Mouse (Mus musculus): ENCODE measurements around the gene Efna5. TPM values are rescaled to one million over a fixed set of nuclear protein-coding genes. Genes with fewer than 3 reads are reported as not detected.

Efna5 gene
- total RNA-seq, 2 experiments from 2014 or later = 34.1 to 42.3 TPM

DNA sequence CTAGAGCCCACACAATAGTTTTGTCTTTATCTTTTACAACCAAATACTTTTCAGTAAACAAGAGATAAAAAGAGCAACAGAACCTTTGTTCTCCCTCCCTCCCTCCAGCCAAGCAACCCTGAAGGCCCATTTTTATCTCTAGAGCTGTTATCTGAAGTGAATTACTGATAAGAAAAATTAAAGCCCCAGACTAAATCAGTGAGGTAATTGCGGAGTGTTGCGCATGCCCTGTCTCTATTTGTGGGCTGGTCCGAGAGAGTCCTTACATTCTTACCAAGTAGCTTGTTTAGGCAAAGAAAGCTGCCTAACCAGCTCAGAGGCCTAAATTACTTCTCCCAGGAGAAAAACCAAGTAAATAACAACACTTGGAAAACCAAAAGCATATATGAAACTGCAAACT lies 167.7 kb downstream of the Efna5 start:
- no peak for DNase-seq (ENCODE audit: low spot score in 2 of 2)

DNA sequence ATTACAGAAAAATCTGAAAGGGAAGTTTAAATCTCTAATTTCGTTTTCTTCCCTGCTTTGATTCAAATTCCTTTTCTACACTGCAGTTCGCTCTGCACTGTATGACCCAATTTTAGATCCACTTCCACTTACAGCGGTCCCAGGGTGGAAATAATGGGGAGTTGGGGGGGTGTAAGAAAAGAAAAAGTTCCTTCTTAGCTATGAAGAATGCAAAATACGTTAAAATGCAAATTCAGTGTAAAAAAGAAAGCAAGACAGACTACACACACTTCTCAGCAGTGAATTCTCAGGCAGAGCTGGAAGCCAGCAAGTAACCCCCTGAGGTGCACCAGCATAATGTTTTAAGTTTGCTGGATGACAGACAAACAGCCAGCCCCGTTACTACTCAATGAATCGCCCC lies 174.7 kb downstream of the Efna5 start:
- no peak for DNase-seq (ENCODE audit: low spot score in 2 of 2)

DNA sequence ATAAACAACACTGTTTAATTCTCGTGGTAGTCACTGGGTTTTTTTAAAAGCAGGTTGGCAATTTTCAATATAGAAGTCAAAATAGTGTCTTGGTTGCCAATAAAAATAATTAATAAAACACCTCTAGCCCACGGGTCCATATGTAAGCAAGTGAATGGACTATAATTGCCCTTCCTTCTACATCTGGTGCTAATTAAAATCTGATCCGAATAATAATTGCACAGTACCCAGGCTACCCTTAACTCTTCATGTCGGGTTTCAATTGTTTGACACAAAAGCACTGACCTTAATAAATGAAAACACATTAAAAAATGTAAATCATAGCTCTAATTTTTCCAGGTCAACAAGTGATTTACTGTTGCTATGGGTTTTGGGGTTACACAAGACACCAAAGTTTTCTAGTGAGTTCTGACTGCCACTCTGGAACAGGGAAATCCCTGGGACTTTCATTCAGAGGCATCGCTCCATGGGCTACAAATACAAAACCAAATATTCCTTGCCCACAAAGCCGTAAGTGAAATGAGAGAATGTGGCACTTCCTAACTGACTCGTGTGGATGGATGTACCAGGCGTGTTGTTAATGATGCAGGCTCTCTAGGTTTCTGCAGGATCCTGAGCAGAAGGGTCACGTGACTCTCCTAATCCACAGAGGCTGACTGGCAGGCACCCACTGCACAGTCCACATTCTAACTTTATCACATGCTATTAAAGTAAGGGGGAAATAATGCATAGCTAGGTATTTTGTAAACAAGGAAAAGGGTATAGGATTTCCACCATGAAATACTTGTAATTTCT lies 178.9 kb downstream of the Efna5 start:
- DNase-seq (ENCODE audit: low spot score in 2 of 2) = no peak

DNA sequence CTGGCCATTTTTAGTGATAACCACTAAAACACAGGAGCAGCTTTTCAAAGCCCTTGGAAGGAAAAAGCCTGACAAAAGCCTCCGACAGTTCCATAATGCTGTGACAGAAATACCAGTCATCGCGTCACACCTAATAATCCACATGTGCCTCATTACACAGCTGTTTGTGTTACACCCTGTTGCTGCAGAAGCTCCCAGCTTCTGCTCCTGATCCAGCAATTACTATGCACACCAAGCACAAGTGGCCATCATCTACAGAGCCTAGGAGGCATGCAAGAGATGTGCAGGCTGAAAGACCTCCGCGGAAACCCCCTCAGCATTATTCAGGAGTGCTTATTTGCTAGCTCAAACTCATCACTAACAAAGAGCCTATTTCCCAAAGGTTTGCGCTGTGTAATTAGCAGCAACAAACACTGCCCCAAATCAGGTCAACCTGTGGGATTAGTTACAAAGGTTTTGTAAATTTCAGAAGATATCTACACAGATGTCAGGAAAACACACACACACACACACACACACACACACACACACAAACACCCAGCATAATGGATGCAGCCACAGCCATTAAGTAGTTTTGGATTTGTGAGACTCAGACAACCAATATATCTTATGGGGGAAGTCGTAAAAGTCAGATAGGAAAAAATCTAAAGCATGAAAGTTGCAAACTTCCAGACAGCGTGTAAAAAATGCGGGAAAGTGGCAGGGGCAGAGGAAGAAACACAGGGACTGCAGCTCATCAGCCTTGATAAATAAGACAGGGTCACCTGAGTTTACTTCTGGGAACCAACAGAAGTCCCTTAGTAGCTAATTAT lies 180.1 kb downstream of the Efna5 start:
- DNase-seq (ENCODE audit: low spot score in 2 of 2) = no peak

GRCm38 (mm10) chr17:62694958-62695437 lies 186.1 kb downstream of the Efna5 start:
- no peak for DNase-seq (ENCODE audit: low spot score in 2 of 2)

DNA sequence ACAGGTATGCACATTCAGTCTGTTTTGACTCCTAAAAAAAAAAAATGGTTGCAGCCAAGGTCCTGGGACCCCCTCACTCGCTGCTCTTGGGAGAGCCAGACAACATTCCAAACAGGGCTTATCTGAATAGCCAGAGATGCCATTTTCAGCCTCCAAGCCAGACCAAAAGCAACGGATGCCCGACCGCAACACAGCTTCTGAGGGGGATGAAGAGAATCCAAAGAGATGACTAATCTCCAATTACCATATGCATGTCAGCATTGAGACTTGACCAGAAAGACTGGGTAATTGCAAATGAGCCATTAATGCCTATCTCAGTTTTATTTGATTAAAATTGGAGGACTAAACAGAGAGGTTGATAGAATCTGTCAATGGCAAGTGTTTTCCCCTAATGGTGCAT lies 188.9 kb downstream of the Efna5 start:
- no peak for DNase-seq (ENCODE audit: low spot score in 2 of 2)

- DNase-seq (ENCODE audit: low spot score in 2 of 2) = no peak
These were observed 189.9 kb downstream of the Efna5 start for GRCm38 (mm10) chr17:62691201-62691715.

- DNase-seq (ENCODE audit: low spot score in 2 of 2) = no peak
These were observed 190.9 kb downstream of the Efna5 start for GRCm38 (mm10) chr17:62690256-62690655.

DNA sequence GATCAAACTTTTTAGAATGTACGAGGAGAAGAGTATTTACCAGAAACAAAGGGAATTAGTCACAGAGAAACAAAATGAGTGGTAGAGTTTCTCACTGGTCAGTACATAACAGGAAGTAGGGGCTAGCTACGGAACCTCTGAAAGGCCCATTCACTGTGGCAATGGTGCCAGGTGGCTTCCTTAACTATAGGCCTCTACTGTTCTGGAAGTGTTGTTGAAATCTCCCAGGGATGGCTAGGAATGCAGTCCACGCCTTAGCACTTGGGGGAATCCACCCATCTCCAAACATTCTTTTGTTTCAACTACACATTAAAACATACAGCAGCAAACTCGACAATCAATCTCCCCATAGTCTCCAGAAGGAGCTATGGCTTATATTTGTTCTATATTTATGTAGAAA lies 191.5 kb downstream of the Efna5 start:
- no peak for DNase-seq (ENCODE audit: low spot score in 2 of 2)

DNA sequence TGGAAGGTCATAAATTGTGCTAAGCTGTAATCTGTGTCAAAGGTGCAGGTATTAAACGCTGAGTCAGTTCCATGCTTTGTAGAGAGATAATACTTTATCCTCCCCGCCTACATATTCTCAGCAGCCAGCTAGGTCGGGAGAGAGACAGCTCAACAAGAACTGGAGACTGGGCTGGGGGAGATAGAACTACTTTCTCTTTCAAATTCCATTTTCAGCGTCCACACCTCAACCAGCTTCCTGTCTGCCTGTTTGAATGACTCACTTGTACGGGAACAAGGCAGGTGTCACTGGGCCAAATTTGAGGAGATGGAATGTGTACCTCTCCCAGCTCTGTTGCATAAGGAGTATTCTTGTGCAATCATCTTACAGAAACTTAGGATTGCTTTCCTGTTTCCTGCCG lies 193.7 kb downstream of the Efna5 start:
- DNase-seq (ENCODE audit: low spot score in 2 of 2) = peak; percentile 23 to 25

DNA sequence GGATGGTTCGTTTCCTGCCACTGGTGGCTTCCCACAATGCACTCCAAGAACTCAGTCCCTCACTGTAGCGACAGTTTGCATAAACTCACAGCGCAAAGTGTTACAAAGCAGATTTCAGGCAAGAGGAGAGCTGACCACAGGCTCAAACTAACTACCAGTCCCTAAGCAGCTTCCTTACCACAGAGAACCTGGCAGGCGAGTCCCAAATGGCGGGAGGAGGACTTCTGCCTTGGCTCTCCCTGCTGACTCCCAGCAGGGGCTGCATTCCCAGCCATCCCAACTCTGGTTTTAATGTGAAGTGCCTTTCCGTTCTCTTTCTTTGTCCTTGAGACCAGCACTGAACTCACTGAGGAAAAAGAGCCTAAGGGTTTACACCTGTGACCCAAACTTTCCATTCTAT lies 195.9 kb downstream of the Efna5 start:
- no peak for DNase-seq (ENCODE audit: low spot score in 2 of 2)

GRCm38 (mm10) chr17:62683142-62683541 lies 198.0 kb downstream of the Efna5 start:
- no peak for DNase-seq (ENCODE audit: low spot score in 2 of 2)

GRCm38 (mm10) chr17:62681726-62682125 lies 199.4 kb downstream of the Efna5 start:
- DNase-seq (ENCODE audit: low spot score in 2 of 2) = no peak

GRCm38 (mm10) chr17:62680737-62681136 lies 200.4 kb downstream of the Efna5 start:
- DNase-seq (ENCODE audit: low spot score in 2 of 2) = no peak

DNA sequence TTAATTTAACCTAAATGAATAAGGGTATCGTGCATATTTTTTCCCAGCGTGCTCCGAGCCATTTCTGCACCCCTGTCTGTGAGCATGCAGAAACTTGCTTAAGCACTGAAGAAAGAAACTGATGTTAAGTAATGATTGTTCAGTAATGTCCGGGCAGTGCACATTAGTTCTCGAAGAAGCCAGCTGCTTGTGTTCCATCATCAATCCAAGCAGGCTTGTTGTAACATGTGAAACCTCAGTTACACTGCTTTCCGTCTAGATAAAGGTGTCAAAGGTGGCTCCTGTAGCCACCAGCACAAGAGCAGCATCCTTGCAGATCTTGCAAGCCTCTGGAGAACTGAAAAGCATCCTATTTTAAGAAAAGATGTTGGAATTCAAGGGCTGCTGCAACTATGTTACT lies 204.3 kb downstream of the Efna5 start:
- no peak for DNase-seq (ENCODE audit: low spot score in 2 of 2)

GRCm38 (mm10) chr17:62676409-62676808 lies 204.7 kb downstream of the Efna5 start:
- no peak for DNase-seq (ENCODE audit: low spot score in 2 of 2)

DNA sequence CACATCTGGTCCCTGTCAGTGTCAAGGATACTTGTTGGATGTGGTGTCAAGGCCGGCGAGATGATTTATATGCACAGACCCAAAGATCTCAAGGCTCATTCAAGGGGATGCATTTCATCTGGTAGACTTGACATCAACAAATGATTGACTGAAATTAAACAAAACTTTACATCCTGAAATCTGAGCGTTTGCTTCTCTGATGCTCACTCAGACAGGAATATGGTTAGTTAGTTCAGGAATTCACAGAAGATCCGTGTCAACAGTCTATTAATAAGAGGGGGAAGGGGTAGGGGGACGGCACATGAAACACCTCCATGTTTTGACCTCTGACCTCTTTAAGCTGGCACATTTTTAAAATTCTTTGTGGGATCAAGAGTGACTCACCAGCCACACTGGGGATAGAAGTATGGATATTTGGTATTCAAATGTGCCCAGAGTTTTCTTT lies 205.3 kb downstream of the Efna5 start:
- no peak for DNase-seq (ENCODE audit: low spot score in 2 of 2)

DNA sequence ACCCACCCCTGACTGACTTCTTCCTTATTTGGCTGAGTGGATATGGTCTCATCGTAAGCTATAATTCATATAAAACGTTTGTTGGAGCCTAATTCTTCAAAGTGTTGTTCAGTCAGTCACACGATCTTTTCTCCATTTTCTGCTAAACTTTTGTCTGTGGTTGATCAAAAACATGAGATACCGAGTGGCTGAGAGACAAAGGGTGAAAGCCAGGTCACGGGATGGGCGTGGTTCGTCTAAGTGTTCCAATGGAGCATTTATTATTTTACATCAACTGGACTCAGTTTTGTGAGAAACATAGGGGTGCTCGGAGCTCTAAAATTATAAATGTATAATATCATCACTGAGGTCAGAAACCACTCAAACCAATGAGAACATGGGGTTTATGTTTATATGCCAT lies 209.0 kb downstream of the Efna5 start:
- DNase-seq (ENCODE audit: low spot score in 2 of 2) = no peak

DNA sequence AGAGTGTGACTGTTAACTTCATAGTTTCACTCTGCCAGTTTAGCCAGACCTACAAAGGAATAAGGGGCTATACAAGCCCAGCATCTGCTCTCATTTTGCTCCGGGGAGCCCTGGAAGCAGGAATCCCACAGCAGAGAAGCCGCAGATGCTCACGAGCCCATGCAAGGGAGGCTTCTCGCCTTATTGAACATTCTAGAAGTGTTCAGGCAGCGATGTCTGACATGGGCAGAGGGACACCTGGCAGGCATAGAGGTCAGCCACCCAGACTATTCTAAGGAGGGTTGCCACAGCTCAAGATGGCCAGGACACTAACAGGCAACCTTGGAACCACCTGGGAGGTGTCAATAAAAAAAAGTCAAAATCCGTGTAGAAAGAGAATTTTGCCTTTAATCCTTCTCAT lies 214.4 kb downstream of the Efna5 start:
- DNase-seq (ENCODE audit: low spot score in 2 of 2) = no peak

- no peak for DNase-seq (ENCODE audit: low spot score in 2 of 2)
These were observed 215.3 kb downstream of the Efna5 start for GRCm38 (mm10) chr17:62665823-62666222.

DNA sequence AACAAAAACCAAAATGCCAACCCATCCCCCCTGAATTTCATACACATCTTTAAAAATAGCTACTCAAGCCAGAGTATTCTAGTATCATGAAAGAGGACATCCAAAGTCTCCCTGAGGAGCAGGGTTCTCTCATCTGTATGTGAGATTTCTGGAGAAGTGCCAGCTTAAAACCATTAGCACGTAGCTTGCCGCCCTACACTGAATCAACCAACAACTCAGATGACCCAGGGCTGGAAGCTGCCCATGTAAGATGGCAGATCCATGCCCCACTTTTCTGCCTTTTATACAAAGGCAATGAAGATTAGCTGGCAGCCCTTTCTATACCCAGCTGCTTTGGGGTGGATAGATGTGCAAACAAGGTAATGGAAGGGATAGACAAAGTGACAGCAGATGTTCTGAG lies 216.4 kb downstream of the Efna5 start:
- DNase-seq (ENCODE audit: low spot score in 2 of 2) = no peak

DNA sequence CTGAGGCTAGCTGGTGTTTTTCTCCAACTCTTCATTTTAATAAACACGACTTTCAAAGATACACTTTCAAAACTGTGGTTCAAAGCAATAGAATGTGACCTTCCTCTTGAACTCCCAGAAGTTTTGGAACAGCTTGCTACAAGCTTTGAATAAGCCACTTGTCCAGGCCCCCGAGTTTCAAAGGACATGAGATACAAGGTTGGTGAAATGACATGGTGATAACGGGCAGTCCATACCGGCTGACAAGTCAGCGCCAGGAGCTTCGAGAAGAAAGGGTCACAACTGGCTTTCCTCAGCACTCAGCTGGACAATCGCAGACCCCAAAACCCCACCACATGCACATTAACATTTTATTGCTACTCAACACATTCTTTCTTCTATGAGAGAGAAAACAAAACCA lies 219.3 kb downstream of the Efna5 start:
- no peak for DNase-seq (ENCODE audit: low spot score in 2 of 2)
